Mouse (Mus musculus) liver, adult 2 months (tissue): ENCODE results near the gene Elmod2.

Experiments used
- CTCF ChIP-seq: fragments of 200-500 bp; IDR thresholded peaks from 2 replicates; pipeline ENCODE4 v1.5.1; 2011; ENCODE audit warnings: low read depth, low read length, control low read depth
- POLR2A ChIP-seq: fragments of 200-500 bp; IDR thresholded peaks from 2 replicates; pipeline ENCODE4 v1.6.1; 2011; ENCODE audit warnings: low read length, control low read depth; ENCODE audit not compliant: insufficient read depth; ENCODE audit errors: extremely low read depth

DNA sequence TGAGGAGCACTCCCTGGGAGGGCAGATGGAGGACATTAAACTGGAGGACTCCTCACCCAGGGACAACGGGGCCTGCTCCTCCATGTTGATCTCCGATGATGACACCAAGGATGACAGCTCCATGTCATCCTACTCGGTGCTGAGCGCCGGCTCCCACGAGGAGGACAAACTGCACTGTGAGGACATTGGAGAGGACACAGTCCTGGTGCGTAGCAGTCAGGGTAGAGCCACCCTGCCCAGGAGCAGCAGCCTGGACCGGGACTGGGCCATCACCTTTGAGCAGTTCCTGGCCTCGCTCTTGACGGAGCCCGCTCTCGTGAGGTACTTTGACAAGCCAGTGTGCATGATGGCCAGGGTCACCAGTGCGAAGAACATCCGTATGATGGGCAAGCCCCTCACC, 61.1 kb downstream of the Elmod2 start:
- no peak for TF ChIP-seq CTCF
- no peak for TF ChIP-seq POLR2A
